Mouse (Mus musculus) CD4-positive helper T cell, adult 2 months (primary cell): ENCODE results near the gene Dapk2.

Experiments used
- DNase-seq: peaks from one replicate; pipeline ENCODE4 v3.0.0-alpha.2; 2012; ENCODE audit warnings: low read depth, missing footprints, low spot score

The Dapk2 gene

DNA sequence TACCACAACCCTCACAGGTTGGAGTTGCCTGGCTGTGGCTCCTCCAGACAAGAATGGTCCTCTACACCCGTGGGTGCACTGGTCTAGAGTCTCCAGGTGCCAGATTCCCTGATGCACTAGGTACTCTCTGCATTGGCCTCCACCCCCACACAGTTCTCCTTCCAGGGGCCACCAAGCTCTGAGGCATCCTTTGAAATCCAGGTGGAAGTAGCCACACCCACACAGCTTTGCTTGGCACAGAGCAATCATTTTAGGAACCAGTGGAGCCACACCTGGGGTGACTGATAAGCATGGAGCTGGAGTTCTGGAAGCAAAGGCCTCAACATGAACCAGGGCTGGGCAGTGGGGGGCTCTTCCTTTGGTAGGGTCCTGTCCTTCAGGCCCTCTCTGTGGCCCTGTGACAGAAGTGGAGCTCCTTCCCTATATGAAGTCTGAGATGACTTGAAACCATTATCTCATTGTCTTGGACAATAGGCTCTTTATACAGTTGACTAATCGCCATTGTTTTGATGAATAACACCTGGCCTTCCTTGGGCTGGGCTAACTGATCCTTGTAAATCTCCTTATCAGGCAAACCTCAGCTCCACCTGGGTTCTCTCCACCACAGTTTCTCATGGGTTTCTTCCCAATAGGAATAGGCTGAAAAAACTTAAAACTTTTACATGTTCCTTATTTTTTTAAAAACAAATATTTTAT, 70.6 kb downstream of the Dapk2 start:
- no peak for DNase-seq

DNA sequence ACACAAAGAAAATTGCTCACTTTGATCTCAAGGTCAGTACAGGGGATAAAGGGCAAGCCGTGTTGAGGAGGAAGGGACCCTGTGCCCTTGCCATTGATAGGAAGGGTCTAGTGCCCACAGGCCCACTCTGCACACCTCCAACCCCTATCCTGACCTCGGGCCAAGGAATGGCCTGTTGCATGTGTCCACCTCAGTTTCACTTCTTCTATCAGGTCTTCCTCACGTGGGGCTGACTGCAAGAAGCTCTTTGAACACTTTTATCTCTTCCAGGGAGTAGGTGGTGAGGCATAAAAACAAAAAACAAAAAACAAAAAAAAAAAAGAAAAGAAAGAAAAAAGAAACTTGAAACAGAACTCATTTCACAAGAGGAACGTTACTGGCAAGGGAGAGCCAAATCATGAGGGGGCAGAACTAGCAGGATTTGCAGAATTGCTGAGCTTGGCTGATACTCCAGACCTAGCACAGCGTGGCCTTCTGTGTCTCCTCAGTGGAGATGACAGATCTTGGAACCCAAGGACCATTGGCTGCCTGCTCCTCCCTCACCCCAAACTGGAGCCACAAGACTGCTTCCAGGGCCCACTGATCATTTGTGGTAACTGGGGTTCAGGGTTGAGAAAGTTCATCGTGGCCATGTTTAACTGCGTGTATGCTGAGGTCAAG, 73.9 kb downstream of the Dapk2 start:
- DNase-seq = no peak

DNA sequence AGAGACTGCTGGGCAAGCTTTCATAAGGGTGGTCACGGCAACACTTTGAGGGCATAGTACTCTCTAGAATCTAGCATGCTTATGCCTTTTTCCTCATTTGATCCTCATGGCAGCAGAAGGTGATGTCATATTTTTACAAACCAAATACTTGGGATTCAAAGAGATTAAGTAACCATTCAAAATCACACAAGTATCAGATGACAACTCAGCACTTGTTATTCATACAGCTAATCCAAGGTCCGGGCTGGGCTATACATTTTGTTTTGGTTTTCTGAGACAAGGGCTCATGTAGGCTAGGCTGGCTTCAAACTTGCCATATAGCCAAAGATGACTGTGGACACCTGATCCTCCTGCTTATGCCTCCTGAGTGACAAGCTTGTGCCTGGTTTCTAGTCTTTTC, 78.6 kb downstream of the Dapk2 start:
- DNase-seq = no peak

DNA sequence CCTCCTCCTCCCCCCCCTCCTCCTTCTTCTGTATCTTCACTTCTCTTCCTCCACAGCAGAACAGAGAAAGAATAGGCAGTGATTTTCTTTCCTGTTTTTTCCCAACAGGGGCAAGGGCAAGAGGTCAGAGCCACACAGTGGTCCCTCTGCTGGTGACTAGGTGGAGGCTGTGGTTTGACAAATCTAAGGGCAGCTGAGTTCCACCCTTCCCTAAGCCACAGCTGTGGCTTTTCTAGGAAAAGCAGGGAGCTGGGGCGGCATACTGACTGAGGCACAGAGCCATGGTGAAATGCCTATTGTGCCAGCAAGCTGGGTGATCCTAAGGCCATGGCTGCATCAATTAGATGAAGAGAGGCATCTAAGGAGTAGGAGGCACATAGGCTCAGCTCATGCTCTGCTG, 79.7 kb downstream of the Dapk2 start:
- no peak for DNase-seq

DNA sequence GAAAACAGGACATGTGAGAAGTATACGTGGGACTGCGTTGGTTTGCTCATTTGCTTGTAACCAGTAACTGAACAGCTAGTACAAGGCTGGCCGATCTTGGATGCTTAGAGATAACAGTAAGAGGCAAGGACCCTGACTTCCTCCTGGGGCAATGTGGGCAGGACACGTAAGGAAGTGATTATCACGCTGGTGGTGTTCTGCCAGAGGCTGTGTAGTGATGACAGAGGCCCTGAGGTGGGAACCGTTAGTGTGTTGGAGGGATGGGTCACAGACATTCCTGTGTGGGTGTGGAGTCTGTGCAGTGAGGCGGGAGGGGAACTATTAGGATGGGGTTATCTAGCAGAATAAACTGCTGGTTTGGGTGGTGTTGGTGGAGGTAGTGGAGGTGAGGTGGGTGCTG, 81.2 kb downstream of the Dapk2 start:
- DNase-seq = no peak

DNA sequence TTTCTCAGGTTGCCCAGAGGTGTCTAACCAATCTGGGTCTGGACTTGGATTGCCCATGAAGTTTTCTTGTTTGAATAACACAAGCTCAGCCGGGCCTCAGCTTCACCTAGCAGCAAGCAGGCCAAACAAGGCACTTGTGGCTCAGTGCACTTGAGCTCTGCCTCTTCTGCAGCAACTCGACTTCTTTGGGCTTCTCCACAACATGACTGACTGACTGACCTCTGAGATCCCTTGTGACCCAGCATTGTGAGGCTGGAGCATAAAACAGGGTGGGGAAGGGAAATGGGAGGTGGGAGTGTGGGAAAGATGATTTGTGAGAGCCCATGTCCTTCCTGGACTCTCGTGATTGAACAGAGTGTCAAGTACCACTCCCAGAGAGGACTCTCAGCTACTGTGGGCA, 81.7 kb downstream of the Dapk2 start:
- no peak for DNase-seq

DNA sequence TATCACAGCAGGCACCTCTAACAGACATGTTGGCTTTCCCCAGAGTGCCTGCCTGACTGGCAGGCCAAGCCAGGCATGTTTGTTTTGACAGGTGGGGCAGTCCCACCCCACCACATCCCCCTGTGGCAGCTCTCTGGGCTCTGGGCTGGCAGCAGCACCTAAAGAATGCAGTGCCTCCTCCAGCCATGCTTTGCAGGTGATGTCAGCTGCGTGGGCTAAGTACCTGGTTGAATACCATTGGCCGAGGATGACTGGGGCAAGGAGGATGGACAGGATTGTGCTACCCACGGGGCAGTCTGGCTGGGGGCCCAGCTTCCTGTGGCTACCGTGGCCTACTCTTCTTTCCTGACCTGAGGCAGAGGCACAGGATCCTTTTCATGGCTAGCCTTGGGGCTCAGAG, 82.5 kb downstream of the Dapk2 start:
- DNase-seq = no peak

DNA sequence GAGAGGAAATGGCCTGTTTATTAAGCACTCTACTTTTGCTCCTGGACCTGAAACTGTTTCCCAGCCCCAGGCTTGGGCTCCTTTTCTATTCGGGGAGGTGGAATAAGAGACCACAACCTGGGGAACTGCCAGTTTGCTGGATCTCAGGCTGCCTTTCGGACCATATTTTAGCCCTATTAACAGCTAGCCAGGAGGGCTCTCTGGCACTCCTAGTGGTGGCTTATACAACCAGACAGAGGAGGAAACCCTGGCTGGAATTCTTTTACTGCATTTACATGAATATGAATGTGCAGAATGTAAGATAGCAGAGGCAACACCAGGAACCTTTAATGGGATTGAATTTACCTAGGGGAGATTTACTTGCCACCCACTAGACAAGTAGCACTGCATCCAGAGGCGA, 83.0 kb downstream of the Dapk2 start:
- no peak for DNase-seq

DNA sequence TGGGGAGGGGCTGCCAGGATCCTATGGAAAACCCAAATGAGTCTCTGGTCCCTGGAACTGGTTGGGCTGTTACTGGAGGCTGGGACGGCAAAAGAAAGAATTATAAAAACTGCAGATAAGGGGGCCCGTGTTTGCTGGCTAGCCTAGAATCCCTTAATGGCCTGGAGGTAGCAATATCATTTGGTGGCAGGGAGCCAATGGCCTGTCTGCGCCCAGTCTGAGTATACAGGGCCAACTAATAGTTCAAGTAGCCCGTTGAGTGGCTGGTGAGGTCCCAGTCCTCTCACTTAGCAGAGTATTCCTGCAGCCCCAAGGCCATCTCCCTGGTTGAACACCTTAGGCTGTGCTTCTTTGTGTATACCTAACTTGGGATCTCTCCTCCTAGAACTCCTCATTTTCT, 83.7 kb downstream of the Dapk2 start:
- no peak for DNase-seq

DNA sequence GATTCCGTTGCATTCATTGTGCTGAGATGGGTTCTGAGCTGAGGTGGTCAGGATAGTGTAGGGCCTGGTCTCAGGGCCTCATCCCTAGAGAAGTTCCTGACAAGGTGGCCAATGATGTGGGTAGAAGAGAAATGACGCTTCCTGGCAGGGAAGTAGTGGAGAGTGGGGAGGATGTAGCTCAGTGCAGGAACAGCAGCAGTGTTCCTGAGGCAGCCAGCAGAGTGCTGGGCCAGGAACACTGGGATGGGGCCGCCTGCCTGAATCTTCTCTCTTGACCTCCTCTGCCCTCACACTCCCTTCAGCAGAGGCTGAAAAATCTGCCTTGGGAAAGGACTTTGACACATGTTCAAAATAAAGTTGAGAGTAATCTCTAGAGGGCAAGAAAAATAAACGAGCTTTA, 85.2 kb downstream of the Dapk2 start:
- DNase-seq = no peak

DNA sequence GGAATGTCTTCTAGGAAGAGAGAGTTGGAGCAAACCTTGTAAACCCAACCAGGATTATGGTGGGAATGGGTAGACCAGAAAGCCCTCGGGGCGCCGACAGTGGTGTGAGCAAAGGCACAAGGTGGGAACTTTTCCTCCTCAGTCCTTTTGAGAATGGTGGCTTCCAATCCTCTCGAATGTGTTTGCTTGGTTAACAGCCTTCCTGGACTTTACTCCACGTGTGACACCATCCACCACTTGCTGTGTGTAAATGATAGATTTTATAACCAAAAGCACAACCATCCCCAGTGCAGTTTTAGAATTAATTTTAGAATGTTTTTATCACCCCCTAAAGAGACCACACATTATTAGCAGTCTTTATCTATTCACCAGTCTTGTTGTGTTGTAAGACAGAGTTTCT, 86.1 kb downstream of the Dapk2 start:
- no peak for DNase-seq

DNA sequence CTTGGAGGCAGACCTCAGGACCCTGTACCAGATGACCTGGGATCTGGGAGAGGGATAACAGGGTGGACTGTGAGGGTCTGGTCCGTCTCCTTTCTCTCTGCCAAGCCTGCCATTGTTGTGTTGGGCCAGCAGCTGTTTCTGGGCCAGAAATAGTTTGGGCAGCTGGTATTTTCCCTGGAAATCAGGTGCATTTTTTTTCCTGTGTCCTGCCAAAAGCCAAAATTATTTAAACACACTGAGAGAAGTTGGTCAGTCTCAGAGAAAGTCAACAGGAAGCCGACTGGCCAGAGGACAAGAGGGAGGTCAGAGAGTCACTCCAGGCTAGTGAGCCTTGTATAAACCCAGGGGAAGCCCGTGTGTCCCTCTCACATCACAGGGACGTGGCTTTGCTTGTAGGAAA, 87.7 kb downstream of the Dapk2 start:
- DNase-seq = no peak

DNA sequence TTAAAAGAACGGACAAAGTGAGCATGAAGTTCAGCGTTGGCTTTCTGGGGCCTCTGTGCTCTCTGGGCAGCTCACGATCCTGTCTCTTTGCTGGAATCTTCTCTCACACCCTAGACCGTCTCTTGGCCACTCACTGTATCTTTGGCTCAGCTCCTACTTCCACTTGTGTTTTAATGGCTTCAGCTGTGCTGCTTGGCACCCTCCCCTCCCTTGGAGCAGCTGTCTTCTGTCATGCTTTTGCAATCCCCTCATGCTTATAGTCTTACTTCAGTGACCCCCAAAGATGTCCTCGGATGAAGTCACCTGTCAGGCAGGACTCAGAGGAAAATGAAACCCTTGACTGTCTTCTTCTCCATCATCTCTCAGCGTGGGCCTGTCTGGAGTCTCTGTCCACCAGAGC, 91.3 kb downstream of the Dapk2 start:
- no peak for DNase-seq

DNA sequence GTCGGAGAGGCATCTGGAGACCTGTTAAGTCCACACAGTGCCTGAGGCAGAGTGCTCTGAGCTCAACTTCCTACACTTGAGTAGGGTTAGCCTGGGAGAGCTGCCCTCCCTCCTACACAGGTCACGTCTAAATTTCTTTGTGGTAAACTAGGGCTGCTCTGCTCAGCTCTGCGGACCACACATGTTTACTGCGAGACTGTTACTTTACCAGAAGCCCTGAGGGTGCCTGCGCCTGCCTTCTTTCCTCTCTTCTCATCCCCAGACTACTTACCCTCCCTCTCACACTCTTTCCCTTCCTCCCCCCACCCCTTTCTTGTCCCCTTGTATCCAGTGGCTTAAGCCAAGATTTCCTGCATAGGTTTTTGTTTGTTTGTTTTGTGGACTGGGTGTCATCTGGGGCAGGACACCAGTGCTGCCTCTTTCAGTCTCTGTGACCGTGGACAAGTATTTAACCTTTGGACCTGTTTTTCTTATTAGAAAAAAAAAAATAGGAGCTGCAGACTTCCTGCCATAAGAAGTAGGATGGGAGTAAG, 93.2 kb downstream of the Dapk2 start:
- no peak for DNase-seq

DNA sequence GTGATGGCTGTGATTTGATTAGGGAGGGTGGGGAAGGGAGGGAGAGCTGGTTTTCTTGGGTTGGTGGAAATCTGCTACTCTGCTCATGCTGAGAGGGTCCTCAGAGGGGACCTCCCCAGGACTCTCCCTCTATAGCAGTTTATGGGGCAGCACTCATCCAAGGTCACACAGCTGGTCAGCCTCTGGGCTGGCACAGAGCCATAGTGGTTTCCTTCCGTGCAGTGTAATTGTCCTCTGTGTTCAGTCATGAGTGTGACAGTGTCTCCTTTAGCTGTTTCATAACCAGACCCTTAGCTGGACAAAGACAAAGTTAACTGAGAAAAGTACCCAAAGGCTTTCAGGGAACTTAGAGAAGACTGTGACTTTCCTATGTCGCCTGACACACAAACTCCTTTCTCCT, 103.7 kb downstream of the Dapk2 start:
- no peak for DNase-seq

DNA sequence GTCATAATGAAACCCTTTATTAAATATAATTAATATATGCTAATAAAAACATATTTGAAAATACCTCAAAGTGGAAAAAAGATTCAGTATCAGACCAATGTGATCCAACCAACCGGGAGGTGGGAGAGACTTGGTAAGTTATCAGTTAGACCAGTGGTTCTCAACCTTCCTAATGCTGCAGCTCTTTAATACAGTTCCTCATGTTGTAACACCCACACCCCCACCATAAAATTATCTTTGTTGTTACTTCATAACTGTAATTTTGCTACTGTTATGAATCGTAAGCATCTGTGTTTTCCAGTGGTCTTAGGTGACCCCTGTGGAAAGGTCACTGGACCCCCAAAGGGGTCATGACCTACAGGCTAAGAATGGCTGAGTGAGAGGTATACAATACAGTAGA, 105.7 kb downstream of the Dapk2 start:
- DNase-seq = no peak

DNA sequence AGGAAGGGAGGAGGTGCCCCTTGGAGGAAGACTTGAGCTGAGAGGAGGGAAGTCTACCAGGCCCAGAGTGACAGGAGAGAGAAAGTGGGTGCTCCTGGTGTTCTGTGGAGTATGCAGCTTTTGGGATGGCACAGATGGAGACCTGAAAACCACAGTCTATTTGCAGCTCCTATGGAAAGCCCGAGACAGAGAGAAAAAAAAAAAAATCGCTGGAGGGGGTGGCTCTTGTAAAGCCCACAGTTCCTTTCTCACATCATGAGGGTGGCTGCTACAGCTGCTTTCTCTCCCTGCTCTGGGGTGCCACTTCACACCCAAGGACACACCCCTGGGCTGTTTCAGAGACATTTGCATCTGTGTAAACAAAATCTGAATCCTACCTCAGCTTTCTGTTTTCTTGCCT, 107.6 kb downstream of the Dapk2 start:
- DNase-seq = no peak

DNA sequence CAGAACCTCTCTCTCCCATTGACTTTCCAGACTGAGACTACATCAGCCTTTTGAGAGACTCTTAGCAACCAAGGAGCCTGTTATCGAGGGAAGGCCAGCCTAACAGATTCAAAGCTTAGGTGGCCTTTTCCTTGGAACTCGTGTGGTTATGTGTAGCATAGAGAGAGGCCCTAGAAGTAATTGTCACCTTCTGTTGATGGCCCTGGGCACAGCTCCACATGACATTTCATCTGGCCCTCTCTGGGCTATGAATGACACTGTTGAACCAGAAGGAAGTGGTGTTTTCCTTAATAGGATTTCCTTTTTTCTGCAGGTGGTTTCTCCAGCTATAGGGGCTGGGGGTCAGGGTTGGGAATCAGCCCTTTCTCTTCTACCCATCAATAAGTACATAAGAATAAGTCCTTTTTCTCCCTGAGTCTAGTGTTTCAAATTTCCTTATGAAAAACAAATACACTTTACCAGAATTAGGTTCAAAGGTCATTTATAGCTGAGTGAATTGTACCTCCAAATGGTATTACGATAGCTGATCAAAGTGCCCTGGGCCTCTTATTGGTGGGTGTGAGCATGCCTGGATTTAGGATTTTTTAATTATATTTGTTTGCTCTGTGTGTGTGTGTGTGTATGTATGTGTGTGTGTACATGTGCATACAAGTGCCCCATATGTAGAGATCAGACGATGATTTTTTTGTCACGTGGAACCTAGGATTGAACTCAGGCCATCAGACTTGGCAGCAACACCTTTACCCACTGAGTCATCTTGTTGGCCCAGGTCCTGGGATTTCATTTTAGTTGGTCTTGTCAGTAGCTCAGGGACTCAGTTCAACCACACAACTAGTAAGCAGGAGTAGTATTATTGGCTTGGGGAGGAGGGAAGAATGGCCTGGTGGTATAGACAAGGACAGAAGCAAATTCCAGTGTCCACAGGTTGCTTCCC, 108.5 kb downstream of the Dapk2 start:
- no peak for DNase-seq

DNA sequence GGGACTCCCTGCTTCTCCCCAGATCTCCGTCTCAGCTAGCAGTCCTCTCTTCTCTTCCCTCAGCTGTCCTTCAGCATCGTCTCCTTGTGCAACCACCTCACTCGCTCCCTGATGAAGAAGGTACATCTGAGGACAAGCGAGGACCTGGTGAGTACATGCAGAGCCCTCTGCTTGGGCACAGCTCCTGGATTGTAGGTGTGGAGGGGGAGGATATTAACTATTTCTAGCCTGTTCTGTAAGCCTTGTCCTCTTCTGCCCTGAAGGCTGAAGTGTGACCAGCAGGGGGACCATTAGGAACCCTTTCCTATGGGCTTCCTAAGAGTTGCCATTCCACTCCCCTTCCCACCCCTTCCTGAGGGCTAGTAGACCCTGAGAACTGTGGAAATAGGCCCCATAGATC, 110.8 kb downstream of the Dapk2 start:
- DNase-seq = no peak

DNA sequence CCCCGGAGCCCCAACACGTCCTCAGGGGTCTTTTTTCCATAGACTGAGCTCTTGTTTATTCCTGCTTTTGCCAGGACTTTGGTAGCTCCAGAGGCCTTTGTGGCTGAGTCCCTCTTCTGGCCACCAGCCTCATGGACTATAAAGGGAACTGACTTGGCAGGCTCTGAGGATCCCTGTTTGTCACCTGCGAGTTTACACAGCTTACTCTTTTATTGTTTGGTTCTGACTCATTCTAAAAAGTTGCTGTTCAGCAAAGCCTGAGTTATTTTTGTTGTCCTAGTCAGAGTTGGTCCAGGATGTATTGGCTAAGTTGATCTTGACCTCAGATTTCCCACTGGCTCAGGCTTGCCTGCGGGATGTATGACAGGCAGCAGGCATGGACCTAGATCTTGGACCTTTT, 112.0 kb downstream of the Dapk2 start:
- no peak for DNase-seq

DNA sequence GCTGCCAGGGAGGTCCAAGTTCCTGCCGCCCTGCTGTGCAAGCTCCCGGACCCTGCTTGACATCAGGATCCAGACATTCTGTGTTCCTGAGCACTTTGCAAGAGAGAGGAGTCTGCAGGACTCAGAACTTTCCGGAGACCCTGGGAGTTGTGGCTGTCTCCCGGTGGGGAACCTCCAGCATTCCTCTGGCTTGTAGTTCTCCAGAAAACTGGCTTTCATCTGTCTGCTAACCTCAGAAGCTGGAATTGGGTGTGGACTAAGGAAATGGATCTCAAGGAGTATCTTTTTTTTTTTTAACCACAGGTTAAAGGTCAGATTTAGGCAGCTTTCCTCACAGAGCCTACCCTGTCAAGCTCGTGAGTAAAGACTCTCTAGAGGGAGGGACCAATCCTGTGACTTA, 113.7 kb downstream of the Dapk2 start:
- no peak for DNase-seq

DNA sequence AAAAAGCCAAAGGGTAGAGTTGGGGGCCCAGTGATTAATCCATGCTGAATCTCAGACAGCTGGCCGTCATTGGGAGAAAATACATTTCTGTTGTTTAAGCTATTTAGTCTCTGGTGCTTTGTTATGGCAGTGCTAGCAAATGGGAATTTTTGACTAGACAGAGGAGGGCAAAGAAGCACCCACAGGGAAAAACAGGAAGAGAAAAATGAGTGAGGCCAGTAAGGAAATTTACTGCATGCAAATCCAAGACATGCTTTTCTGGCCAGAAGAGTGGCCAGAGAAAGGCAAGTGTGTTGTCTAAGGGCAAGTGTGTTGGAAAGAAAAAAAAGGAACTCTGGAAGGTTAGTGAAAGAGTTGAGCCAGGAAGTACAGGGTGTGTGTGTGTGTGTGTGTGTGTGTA, 115.6 kb downstream of the Dapk2 start:
- no peak for DNase-seq
